Mouse (Mus musculus): ENCODE results near the gene Vmn2r13. TPM values are rescaled to one million over a fixed set of nuclear protein-coding genes. Genes with fewer than 3 reads are reported as not detected.

Gene Vmn2r13
- 0.01 TPM in 1 of 2 replicates, not detected in the other for polyA plus RNA-seq (2012)

DNA sequence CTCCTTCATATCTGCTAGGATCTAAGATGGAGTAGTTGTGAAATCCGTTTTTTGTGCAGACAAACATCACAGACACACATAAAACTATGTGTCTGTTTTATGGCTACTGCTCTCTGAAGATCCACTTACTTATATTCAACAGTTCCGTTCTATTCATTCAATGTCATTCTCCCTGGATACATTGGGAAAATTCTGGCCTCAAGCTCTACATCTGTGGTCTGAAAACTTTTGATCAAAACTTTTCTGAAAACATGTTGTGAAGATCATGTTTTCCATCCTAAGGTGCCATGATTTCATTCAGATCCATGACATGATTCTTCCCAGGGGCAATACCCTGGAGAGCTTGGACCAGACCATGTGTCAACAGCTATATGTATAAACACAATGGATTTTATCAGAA is at the start of gene Vmn2r13:
Gene Vmn2r13 (minus strand): TSS at position 101 of the 400 bp plus-strand sequence.

GRCm38 (mm10) chr5:109224608-109225007 is 32.6 kb upstream of the Vmn2r13 start, which contains the start of gene Vmn2r14:
TSS of gene Vmn2r14 (minus strand) at chr5:109224708.

Other genes with a start within 250 kb of the Vmn2r13 start
- not detected in 2 replicates for gene Vmn2r10, start 185.7 kb downstream of the Vmn2r13 start, polyA plus RNA-seq (2012)
- not detected in 2 replicates for gene Vmn2r11, start 132.6 kb downstream of the Vmn2r13 start, polyA plus RNA-seq (2012)
- gene Vmn2r12, start 94.2 kb downstream of the Vmn2r13 start, polyA plus RNA-seq (2012) = not detected in 2 replicates
- gene Vmn2r14, start 32.5 kb upstream of the Vmn2r13 start, polyA plus RNA-seq (2012) = not detected in 2 replicates
- not detected in 2 replicates for gene Vmn2r15, start 105.4 kb upstream of the Vmn2r13 start, polyA plus RNA-seq (2012)
- not detected in 2 replicates for gene Vmn2r16, start 138.0 kb upstream of the Vmn2r13 start, polyA plus RNA-seq (2012)
- 0.02 TPM in 1 of 2 replicates, not detected in the other for gene Vmn2r17, start 227.5 kb upstream of the Vmn2r13 start, polyA plus RNA-seq (2012)

Measured in megakaryocyte-erythroid progenitor cell, adult 5 weeks (primary cell).